Mouse (Mus musculus) kidney, embryonic 15.5 days (tissue): ENCODE results near the gene 2310033P09Rik. TPM values are rescaled to one million over a fixed set of nuclear protein-coding genes. Genes with fewer than 3 reads are reported as not detected.

Experiments used
- ATAC-seq: fragments of 200-750 bp; cut with Nextera tagmentation; replicated peaks from 2 replicates; pipeline ENCODE4 v1.8.0; 2017; ENCODE audit warnings: moderate TSS enrichment; ENCODE audit not compliant: low FRiP score
- H3K27ac ChIP-seq: fragments of 300-500 bp; sonication (generic); 2 replicates; pipeline ENCODE4 v1.5.1; 2015; ENCODE audit warnings: mild to moderate bottlenecking, inconsistent platforms
- H3K27me3 ChIP-seq: fragments of 300-500 bp; sonication (generic); 2 replicates; pipeline ENCODE4 v1.6.1; 2015; ENCODE audit warnings: inconsistent platforms
- H3K36me3 ChIP-seq: fragments of 300-500 bp; sonication (generic); 2 replicates; pipeline ENCODE4 v1.6.1; 2015; ENCODE audit warnings: inconsistent platforms
- H3K4me1 ChIP-seq: fragments of 300-500 bp; sonication (generic); 2 replicates; pipeline ENCODE4 v1.6.1; 2015; ENCODE audit warnings: inconsistent platforms
- H3K4me2 ChIP-seq: fragments of 300-500 bp; sonication (generic); 2 replicates; pipeline ENCODE4 v1.6.1; 2015; ENCODE audit warnings: moderate library complexity, mild to moderate bottlenecking, inconsistent platforms
- H3K4me3 ChIP-seq: fragments of 300-500 bp; sonication (generic); replicated peaks from 2 replicates; pipeline ENCODE4 v1.5.1; 2015; ENCODE audit warnings: mild to moderate bottlenecking, inconsistent platforms
- H3K9ac ChIP-seq: fragments of 300-500 bp; sonication (generic); 2 replicates; pipeline ENCODE4 v1.6.1; 2015; ENCODE audit warnings: mild to moderate bottlenecking, inconsistent platforms
- H3K9me3 ChIP-seq: fragments of 300-500 bp; sonication (generic); replicated peaks from 2 replicates; pipeline ENCODE4 v1.6.1; 2016; ENCODE audit warnings: inconsistent platforms
- WGBS: fragments of 180-500 bp; shearing (Covaris S2); methylation state at CpG from one replicate; pipeline ENCODE4 v1.1.7; 2015; ENCODE audit warnings: mixed read lengths; 5-methylcytosine and 5-hydroxymethylcytosine counted together
- polyA plus RNA-seq: library from polyadenylated mRNA; unstranded; fragments of >200 nt; fragmentation: Nextera tagmentation; extraction: Ambion mirVana; gene quantifications from 2 replicates; pipeline ENCODE4 v1.2.1, GENCODE M21; 2015

2310033P09Rik gene
- polyA plus RNA-seq, 1 experiment from 2014 or later: 36.4 TPM

DNA sequence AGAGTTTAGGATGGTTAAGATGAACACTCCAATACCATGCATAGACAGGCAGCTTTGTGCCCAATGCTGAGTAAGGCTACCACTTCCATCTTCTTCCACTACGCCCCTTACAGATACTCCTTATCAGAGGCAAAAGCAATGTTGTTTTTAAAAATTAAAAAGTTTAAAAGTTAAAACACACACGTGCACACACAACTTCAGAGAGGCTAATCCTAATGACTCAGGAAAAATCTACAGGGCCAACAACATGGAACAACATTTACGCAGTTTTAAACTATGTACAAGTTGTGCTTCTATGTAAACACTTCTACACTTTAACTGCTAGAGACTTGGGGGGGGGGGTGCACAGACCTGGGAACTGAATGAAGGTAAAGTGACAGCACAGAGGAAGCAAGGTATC lies 15.9 kb downstream of the 2310033P09Rik start:
- ATAC-seq: no peak
- Histone ChIP-seq H3K4me3 (no peak overlapping the region), H3K9ac (no peak overlapping the region), H3K27me3 (no peaks in the 10 kb centered on the region), H3K36me3 (peaks cover 26% of the 10 kb centered on the region), H3K27ac (no peak overlapping the region), H3K9me3 (no peaks in the 10 kb centered on the region), H3K4me1 (peaks cover 61% of the 10 kb centered on the region), H3K4me2 (no peak overlapping the region)
- WGBS: 90% methylated on average over 3 of the region's 3 CpGs

DNA sequence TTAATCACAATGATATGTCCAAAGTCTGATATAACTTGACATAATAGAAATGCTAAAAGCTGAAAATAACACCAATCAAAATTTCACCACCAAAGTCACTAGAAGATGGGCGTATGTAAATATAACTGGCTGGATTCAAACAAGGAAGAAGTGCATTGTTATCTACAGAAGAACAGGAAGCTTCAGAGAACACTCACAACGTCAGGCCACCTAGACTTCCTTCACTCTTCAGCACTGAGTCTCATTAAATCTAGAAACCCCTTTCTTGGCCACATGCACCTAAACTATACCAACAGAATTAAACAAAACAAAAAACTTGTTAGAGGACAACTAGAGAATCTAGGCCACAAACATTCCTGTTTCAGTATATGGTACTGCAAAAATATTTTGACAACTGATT lies 16.3 kb downstream of the 2310033P09Rik start:
- Histone ChIP-seq H3K27me3 (no peaks in the 10 kb centered on the region), H3K9ac (no peak overlapping the region), H3K9me3 (no peaks in the 10 kb centered on the region), H3K27ac (no peak overlapping the region), H3K4me3 (no peak overlapping the region), H3K4me1 (peaks cover 60% of the 10 kb centered on the region), H3K36me3 (peaks cover 22% of the 10 kb centered on the region), H3K4me2 (no peak overlapping the region)
- 73% methylated on average over 2 of the region's 2 CpGs for WGBS
- ATAC-seq: no peak

DNA sequence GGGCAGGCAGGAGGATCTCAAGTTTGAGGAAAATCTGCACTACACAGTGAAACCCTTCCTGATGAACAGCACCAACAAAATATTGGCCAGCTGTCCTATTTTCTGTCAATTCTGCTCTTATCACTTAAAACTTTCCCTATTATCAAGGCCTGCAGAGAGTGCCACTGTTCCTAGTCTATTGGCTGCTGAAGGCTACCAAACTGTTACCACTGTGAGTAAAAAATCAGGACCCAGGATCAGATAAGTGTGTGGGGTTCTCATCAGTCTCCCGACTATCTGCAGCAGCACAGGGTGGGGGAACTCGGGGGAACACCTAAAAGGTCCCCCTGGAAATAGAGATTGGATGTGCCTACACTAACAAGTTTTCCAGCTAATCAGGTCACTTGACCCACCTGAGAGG lies 17.0 kb downstream of the 2310033P09Rik start:
- H3K4me2 ChIP-seq: peak overlapping the region; percentile 72
- H3K9me3 ChIP-seq: no peaks in the 10 kb centered on the region
- H3K4me3 ChIP-seq: peak overlapping the region; percentile 5; the same call in 1 of the 2 replicates
- H3K9ac ChIP-seq: no peak overlapping the region
- H3K4me1 ChIP-seq: peaks cover 58% of the 10 kb centered on the region
- no peak for ATAC-seq
- H3K36me3 ChIP-seq: peaks cover 15% of the 10 kb centered on the region
- WGBS: 66% methylated on average over 2 of the region's 2 CpGs
- H3K27me3 ChIP-seq: no peaks in the 10 kb centered on the region
- H3K27ac ChIP-seq: no peak overlapping the region

DNA sequence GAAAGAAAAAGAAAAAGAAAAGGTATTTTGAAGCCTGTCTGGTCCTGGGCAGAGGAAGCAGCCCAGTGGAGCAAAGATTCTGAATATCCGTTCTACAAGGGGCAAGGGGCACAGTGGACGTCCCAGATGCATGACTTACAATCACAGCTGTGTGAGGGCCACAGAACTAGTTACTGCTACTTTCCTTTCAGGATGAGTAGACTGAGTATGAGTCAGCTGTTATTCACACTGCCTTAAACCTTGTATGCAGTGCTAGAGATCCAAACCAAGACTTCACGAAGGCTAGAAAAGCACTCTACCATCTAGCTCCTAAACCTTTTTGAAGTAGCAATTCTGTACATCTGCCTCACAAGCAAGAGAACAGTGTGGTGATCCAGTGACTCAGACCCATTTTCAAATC lies 18.1 kb downstream of the 2310033P09Rik start:
- H3K27ac ChIP-seq: 0 out of 2 replicates have a peak overlapping the region, but pooled peaks have one; percentile 33

DNA sequence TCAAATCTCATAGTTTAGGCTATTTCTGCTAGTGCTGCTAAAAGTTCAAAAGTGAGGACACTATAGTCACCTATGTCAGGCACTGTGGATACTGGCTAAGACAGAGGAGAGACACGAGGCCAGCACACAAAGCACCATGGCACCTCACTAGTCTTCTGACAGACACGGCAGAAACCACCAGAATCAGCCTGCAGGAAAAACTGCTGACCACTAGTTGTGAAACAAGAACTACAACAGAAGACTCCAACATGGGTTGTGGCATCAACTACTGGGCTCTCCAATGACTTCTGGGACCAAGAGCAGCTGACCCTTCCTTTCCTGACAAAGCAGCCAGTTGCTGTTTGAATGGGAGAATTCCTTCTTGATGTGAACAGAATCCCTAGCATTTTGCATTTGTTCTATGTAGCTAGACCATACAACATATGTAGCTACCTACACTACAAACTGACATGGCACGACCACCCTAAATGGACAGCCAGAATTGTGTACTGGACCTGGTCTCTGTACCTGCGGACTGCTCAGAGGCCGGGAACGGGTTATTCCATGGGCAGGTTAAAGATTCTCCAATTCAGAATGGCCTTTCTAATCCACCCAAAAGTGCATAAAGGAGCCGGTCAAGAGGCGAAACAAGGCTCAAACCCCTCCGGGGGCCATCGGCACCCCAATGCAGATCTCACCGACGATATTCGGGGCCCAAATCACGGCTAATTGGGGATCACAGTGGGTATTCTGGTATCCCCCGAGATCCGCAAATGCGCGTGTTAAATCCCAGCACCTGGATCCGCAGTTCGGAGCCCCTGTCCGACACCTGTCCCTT lies 18.9 kb downstream of the 2310033P09Rik start:
- Histone ChIP-seq H3K27me3 (no peaks in the 10 kb centered on the region), H3K4me2 (peak overlapping the region; percentile 72), H3K36me3 (peaks cover 11% of the 10 kb centered on the region), H3K27ac (peak overlapping the region; percentile 98), H3K4me3 (peak overlapping the region; percentile 96), H3K9ac (peak overlapping the region; percentile 100), H3K4me1 (peaks cover 47% of the 10 kb centered on the region), H3K9me3 (no peaks in the 10 kb centered on the region)
- WGBS: 3% methylated on average over 21 of the region's 21 CpGs
- no peak for ATAC-seq

More for the DNA sequence above, 18.1 kb downstream of the 2310033P09Rik start:
- H3K36me3 ChIP-seq: peaks cover 11% of the 10 kb centered on the region
- H3K9me3 ChIP-seq: no peaks in the 10 kb centered on the region
- peak overlapping the region; percentile 72 for H3K4me2 ChIP-seq
- no peak for ATAC-seq
- WGBS: 29% methylated on average over 3 of the region's 3 CpGs
- H3K4me1 ChIP-seq: peaks cover 48% of the 10 kb centered on the region
- peak overlapping the region; percentile 96 for H3K4me3 ChIP-seq
- no peaks in the 10 kb centered on the region for H3K27me3 ChIP-seq
- peak overlapping the region; percentile 100; the same call in 1 of the 2 replicates for H3K9ac ChIP-seq

DNA sequence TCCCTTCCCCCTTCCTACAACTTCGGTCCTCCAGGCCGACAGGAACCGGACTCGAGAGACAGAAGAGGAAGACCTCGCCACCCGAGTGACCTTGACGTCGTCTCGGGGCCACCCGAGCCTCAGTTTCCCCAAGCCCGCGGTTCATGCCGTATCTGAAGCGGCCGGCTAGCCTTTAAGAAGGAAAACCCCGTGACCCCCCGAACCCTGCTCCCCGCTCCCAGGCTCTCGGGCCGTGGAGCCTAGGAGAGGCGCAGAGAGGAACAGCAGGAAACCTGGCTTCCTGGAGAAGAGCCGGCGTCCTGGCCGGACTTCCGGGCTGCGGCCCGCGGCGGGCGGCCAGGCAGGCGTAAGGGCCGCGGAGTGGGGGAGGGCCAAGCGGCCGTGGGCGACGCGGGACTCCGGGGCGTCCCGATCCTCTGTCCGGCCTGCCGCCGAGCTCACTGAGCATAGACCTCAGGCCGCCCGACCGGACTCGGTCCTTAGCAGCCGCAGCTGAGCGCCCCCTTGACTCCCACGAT lies 19.5 kb downstream of the 2310033P09Rik start:
- H3K9me3 ChIP-seq: no peaks in the 10 kb centered on the region
- peaks cover 11% of the 10 kb centered on the region for H3K36me3 ChIP-seq
- WGBS: under 1% methylated on average over 47 of the region's 51 CpGs
- ATAC-seq: peak; percentile 84
- H3K4me1 ChIP-seq: peaks cover 42% of the 10 kb centered on the region
- H3K4me3 ChIP-seq: peak overlapping the region; percentile 96
- H3K27ac ChIP-seq: peak overlapping the region; percentile 98
- H3K27me3 ChIP-seq: no peaks in the 10 kb centered on the region
- H3K9ac ChIP-seq: peak overlapping the region; percentile 100
- peak overlapping the region; percentile 72 for H3K4me2 ChIP-seq

DNA sequence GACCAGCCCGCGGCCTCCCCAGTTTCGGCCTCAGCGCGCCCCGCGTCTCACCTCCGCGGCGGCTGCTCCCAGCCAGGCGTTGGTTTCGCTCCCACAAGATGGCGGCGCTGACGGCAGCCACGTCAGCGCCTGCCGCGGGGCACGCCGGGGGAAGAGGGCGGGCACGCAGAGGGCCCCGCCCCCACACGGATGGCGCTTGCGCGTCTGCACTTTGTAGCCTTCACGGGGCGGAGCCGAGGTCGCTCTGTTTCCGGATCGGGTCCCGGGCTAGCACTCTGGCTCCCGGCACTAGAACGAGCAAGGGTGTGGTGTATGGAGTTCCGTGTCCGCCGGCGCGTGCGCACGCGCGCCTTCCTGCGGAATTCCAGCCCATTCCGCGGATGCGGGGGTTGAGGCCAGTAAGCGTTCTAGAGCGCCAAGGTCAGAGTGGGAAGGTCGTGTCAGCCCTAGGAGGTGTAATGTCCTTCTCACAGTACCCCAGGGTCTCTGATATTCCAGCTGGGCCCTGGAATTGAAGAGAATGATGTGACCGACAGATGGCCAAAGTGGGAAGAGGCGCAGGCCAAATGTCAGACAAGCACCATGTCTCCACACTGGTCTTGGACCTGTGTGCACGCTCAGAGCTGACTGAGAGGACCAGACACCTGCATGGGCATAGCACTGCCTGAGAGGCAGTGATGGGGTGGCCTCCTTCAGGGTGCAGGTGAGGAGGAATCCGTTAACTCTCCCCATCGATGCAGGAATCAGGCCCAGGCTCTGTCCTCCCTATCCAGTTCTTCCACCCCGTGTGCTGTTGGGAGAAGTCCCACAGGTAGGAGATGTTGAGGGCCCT lies 20.2 kb downstream of the 2310033P09Rik start, which contains the start of gene Arf1:
Gene Arf1 (minus strand): TSS at position 149 of the 832 bp plus-strand sequence.
- peak within 1 kb of the TSS; percentile 72 for H3K4me2 ChIP-seq
- peak within 1 kb of the TSS; percentile 96 for H3K4me3 ChIP-seq
- H3K4me1 ChIP-seq: peaks cover 36% of the 10 kb centered on the region
- H3K9ac ChIP-seq: peak within 1 kb of the TSS; percentile 100
- peak within 1 kb of the TSS; percentile 98 for H3K27ac ChIP-seq
- peak; percentile 97 for ATAC-seq
- no peaks in the 10 kb centered on the region for H3K9me3 ChIP-seq
- peaks cover 7% of the 10 kb centered on the region for H3K36me3 ChIP-seq
- H3K27me3 ChIP-seq: no peaks in the 10 kb centered on the region
- 4% methylated on average over 59 of the region's 59 CpGs for WGBS

DNA sequence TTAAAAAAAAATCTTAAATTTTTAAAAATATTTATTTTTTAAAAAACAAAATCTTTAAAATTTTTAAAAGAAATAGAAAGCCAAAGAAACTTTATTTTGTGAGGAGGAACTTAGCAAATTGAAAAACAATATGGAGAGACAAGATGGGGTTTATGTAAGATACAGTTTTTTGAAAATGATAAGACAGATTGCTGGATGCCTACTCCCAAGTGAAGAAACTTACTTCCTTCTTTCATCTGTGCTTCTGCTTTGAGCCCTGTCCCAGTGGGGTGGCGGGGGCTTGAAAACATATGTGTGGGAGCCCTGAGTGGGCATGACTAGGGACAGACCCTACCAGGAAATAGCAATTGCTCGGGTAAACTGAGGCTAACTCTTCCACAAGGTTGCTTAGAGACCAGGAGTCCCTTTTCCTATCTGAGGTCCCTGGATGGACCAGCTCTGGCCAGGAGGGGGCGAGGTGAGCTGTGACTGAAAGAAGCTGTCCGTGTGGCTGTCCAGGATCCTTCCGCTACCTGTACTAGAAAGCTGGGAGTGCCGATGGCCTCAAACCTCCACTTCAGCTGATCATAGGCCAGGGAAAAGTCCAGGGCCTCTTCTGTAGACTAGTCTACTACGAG lies 22.1 kb downstream of the 2310033P09Rik start:
- H3K27ac ChIP-seq: no peak overlapping the region
- no peak overlapping the region for H3K4me2 ChIP-seq
- WGBS: 13% methylated on average over 7 of the region's 7 CpGs
- H3K9ac ChIP-seq: no peak overlapping the region
- H3K4me1 ChIP-seq: peaks cover 25% of the 10 kb centered on the region
- H3K4me3 ChIP-seq: no peak overlapping the region
- no peaks in the 10 kb centered on the region for H3K9me3 ChIP-seq
- no peaks in the 10 kb centered on the region for H3K36me3 ChIP-seq
- no peaks in the 10 kb centered on the region for H3K27me3 ChIP-seq
- ATAC-seq: no peak

DNA sequence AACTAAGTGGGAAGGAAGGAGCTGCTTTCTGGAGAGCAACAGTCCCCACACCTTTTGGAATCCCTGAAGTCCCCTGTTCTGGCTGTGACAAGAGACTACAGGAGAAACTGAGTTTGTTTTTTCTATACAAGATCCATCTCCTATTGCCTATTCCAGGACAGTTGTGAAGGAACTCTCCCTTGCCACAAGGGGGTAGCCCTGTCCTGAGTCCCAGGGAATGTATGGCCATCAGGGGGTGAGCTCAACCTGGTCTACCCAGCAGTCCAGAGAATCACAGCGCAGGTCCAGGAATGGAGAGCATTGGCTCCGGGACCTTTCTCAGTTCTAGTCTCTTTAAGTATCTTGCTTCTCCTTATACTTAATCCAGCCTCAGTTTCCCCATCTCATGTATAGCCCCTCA lies 24.7 kb downstream of the 2310033P09Rik start:
- Histone ChIP-seq H3K27ac (no peak overlapping the region), H3K4me2 (no peak overlapping the region), H3K4me1 (peaks cover 12% of the 10 kb centered on the region), H3K9ac (no peak overlapping the region), H3K4me3 (no peak overlapping the region), H3K36me3 (no peaks in the 10 kb centered on the region), H3K9me3 (no peaks in the 10 kb centered on the region), H3K27me3 (no peaks in the 10 kb centered on the region)
- WGBS: 76% methylated on average over 2 of the region's 2 CpGs
- no peak for ATAC-seq

DNA sequence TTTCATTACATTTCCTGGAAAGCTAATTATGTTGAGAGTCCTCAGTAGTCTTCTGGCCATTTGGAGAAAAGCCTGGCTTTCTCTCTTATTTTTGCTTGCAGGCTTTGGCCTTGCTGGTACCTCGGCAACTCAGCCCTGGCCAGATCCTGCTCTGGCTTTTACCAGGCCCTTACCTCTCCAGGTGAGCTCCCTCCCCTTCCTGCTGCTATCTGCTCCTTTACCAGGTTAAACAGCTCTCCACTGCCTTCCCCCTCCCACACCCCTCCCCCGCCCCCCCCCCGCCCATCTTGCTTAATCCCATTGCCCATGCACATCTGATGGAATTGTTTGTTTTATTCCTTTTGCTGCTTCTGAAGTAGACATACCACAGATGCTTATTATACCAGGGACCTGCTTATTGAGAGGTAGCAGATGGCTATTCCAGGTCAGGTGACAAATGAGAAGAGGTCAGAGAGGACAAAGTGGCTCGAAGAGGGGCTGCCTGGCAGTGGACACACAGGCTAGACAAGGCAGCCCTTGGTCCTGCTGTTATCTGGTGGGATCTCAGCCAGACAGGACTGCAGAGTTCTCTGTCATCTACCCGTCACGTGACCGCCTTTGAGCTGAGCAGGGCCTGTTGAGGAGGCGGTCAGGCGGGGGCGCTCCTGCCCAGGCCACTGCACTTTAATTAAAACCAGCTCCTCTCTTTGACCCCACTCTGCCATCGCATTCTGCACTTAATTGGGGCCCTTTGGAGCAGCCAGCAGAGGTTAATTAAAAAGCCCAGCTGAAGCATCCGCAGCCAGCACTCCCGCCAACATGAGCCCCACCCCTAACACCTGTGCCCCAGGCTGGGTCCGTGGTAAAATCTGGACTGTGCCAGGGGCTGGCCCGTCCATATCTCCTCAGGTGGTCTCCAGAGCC lies 30.7 kb downstream of the 2310033P09Rik start:
- WGBS: 4% methylated on average over 15 of the region's 15 CpGs
- no peak overlapping the region for H3K4me3 ChIP-seq
- peaks cover 15% of the 10 kb centered on the region; the same call in 1 of the 2 replicates for H3K4me1 ChIP-seq
- H3K27me3 ChIP-seq: peaks cover 33% of the 10 kb centered on the region
- no peaks in the 10 kb centered on the region for H3K36me3 ChIP-seq
- ATAC-seq: peak; percentile 82
- no peaks in the 10 kb centered on the region for H3K9me3 ChIP-seq
- no peak overlapping the region for H3K27ac ChIP-seq
- H3K4me2 ChIP-seq: no peak overlapping the region
- H3K9ac ChIP-seq: no peak overlapping the region

DNA sequence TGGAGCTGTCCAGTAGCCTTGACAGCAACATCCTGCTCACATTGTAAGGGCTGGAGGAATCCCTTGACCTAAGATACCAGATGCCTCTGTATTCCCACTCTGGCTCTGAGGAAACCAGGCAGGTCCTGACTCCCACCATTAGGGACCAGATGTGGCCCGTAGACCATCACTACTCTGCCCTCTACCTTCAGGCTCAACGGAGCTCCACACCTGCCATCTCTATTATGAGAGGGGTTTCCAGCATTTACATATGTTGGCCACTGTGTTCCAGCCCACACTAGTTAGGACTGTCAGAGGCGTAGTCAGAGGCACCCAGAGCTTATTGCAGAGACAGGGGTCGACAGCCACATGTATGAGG lies 31.3 kb downstream of the 2310033P09Rik start:
- Histone ChIP-seq H3K4me3 (no peak overlapping the region), H3K9me3 (no peaks in the 10 kb centered on the region), H3K27me3 (peaks cover 33% of the 10 kb centered on the region), H3K4me1 (peaks cover 15% of the 10 kb centered on the region; the same call in 1 of the 2 replicates), H3K9ac (no peak overlapping the region), H3K27ac (no peak overlapping the region), H3K36me3 (no peaks in the 10 kb centered on the region), H3K4me2 (no peak overlapping the region)
- no peak for ATAC-seq
- 51% methylated on average over 4 of the region's 4 CpGs for WGBS
